Mouse (Mus musculus) kidney, postnatal 0 days (tissue): Measurements from ENCODE around the gene Aco2. TPM values are rescaled to one million over a fixed set of nuclear protein-coding genes. Genes with fewer than 3 reads are reported as not detected.
A peak's percentile ranks its signal among the peaks of the same experiment; 100 is the strongest.

ENCODE experiments used
- ATAC-seq: fragments of 200-750 bp; cut with Nextera tagmentation; replicated peaks from 2 replicates; pipeline ENCODE4 v1.8.0; 2017; ENCODE audit warnings: low read depth, moderate number of reproducible peaks, moderate TSS enrichment, moderate library complexity; ENCODE audit not compliant: low FRiP score
- DNase-seq: peaks from one replicate; pipeline ENCODE4 v3.0.0-alpha.2; 2016; ENCODE audit warnings: low spot score
- H3K27ac ChIP-seq: fragments of 300-500 bp; sonication (generic); 2 replicates; pipeline ENCODE4 v1.5.1; 2014; ENCODE audit warnings: mild to moderate bottlenecking
- H3K27me3 ChIP-seq: fragments of 300-500 bp; sonication (generic); 2 replicates; pipeline ENCODE4 v1.6.1; 2014; ENCODE audit warnings: low read length, mixed read lengths; ENCODE audit not compliant: insufficient read depth
- H3K36me3 ChIP-seq: fragments of 300-500 bp; sonication (generic); 2 replicates; pipeline ENCODE4 v1.6.1; 2014; ENCODE audit warnings: low read length, mixed read lengths; ENCODE audit not compliant: insufficient read depth
- H3K4me1 ChIP-seq: fragments of 300-500 bp; sonication (generic); replicated peaks from 2 replicates; pipeline ENCODE4 v1.6.1; 2014; ENCODE audit warnings: antibody characterized with exemption, low read length, mixed read lengths; ENCODE audit not compliant: insufficient read depth
- H3K4me2 ChIP-seq: fragments of 300-500 bp; sonication (generic); 2 replicates; pipeline ENCODE4 v1.6.1; 2014; ENCODE audit warnings: mild to moderate bottlenecking, low read length, moderate library complexity, mixed read lengths
- H3K4me3 ChIP-seq: fragments of 300-500 bp; sonication (generic); replicated peaks from 2 replicates; pipeline ENCODE4 v1.5.1; 2014; ENCODE audit warnings: low read depth, low read length
- H3K9ac ChIP-seq: fragments of 300-500 bp; sonication (generic); 2 replicates; pipeline ENCODE4 v1.6.1; 2014; ENCODE audit warnings: low read depth, low read length
- H3K9me3 ChIP-seq: fragments of 300-500 bp; sonication (generic); replicated peaks from 2 replicates; pipeline ENCODE4 v1.6.1; 2016; ENCODE audit warnings: low read length, inconsistent platforms, mixed read lengths
- CTCF ChIP-seq: IDR thresholded peaks from 2 replicates; pipeline ENCODE4 v1.5.1; 2016; ENCODE audit warnings: antibody characterized with exemption, low read depth, mild to moderate bottlenecking, moderate library complexity
- WGBS: fragments of 180-500 bp; shearing (Covaris S2); extraction: QIAGEN DNeasy Blood & Tissue Kit; methylation state at CpG from one replicate; pipeline ENCODE4 v1.1.7; 2014; 5-methylcytosine and 5-hydroxymethylcytosine counted together
- polyA plus RNA-seq: library from polyadenylated mRNA; unstranded; fragments of >200 nt; fragmentation: Nextera tagmentation; extraction: Ambion mirVana; gene quantifications from 2 replicates; pipeline ENCODE4 v1.2.1, GENCODE M21; 2015

Aco2 gene
- polyA plus RNA-seq, 1 experiment from 2014 or later, result 263 TPM

- Histone ChIP-seq H3K9ac (no peak overlapping the region), H3K27me3 (no peaks in the 10 kb centered on the region), H3K27ac (no peak overlapping the region), H3K4me1 (no peaks in the 10 kb centered on the region; the same call in 1 of the 2 replicates), H3K4me2 (no peak overlapping the region), H3K9me3 (no peaks in the 10 kb centered on the region), H3K36me3 (peaks cover 63% of the 10 kb centered on the region), H3K4me3 (no peak overlapping the region)
- DNase-seq, result no peak
- WGBS, result 79% methylated on average over 5 of the region's 5 CpGs
- TF ChIP-seq CTCF, result no peak
- no peak for ATAC-seq
Measured at GRCm38 (mm10) chr15:81914668-81915067, 42.6 kb downstream of the Aco2 start.

- Histone ChIP-seq H3K4me1 (no peaks in the 10 kb centered on the region; the same call in 1 of the 2 replicates), H3K4me3 (no peak overlapping the region), H3K9ac (no peak overlapping the region), H3K27me3 (no peaks in the 10 kb centered on the region), H3K9me3 (no peaks in the 10 kb centered on the region), H3K36me3 (peaks cover 54% of the 10 kb centered on the region), H3K27ac (no peak overlapping the region), H3K4me2 (no peak overlapping the region)
- WGBS, result 59% methylated on average over 5 of the region's 5 CpGs
- ATAC-seq (no peak), DNase-seq (no peak)
- no peak for TF ChIP-seq CTCF
Measured at GRCm38 (mm10) chr15:81915663-81916062, 43.6 kb downstream of the Aco2 start.

- Histone ChIP-seq H3K36me3 (peaks cover 48% of the 10 kb centered on the region), H3K9me3 (no peaks in the 10 kb centered on the region), H3K27me3 (no peaks in the 10 kb centered on the region), H3K27ac (0 out of 2 replicates have a peak overlapping the region, but pooled peaks have one; percentile 13), H3K4me2 (no peak overlapping the region), H3K4me3 (no peak overlapping the region), H3K9ac (no peak overlapping the region), H3K4me1 (no peaks in the 10 kb centered on the region; the same call in 1 of the 2 replicates)
- no peak for ATAC-seq
- peak; percentile 41 for DNase-seq
- TF ChIP-seq CTCF, result no peak
- WGBS, result 54% methylated on average over 12 of the region's 12 CpGs
Measured at GRCm38 (mm10) chr15:81917201-81917600, 45.1 kb downstream of the Aco2 start.

GRCm38 (mm10) chr15:81917621-81918463 is 45.7 kb downstream of the Aco2 start:
- no peak overlapping the region for H3K9ac ChIP-seq
- no peak overlapping the region for H3K4me2 ChIP-seq
- no peak overlapping the region for H3K4me3 ChIP-seq
- H3K27ac ChIP-seq, result 0 out of 2 replicates have a peak overlapping the region, but pooled peaks have one; percentile 13
- H3K27me3 ChIP-seq, result no peaks in the 10 kb centered on the region
- no peaks in the 10 kb centered on the region; the same call in 1 of the 2 replicates for H3K4me1 ChIP-seq
- TF ChIP-seq CTCF, result peak; percentile 89
- H3K36me3 ChIP-seq, result peaks cover 44% of the 10 kb centered on the region
- ATAC-seq, result 0 out of 2 replicates have a peak, but pooled peaks have one; percentile 43
- no peaks in the 10 kb centered on the region for H3K9me3 ChIP-seq
- peak; percentile 69 for DNase-seq
- WGBS, result 65% methylated on average over 6 of the region's 6 CpGs

GRCm38 (mm10) chr15:81919062-81919461 is 47.0 kb downstream of the Aco2 start:
- Histone ChIP-seq H3K36me3 (peaks cover 32% of the 10 kb centered on the region), H3K27me3 (no peaks in the 10 kb centered on the region), H3K4me2 (no peak overlapping the region), H3K27ac (no peak overlapping the region), H3K4me1 (no peaks in the 10 kb centered on the region; the same call in 1 of the 2 replicates), H3K4me3 (no peak overlapping the region), H3K9me3 (no peaks in the 10 kb centered on the region), H3K9ac (no peak overlapping the region)
- TF ChIP-seq CTCF, result no peak
- DNase-seq, result no peak
- ATAC-seq, result no peak
- 63% methylated on average over 5 of the region's 5 CpGs for WGBS

- WGBS, result 86% methylated on average over 10 of the region's 10 CpGs
- Histone ChIP-seq H3K27ac (no peak overlapping the region), H3K4me2 (no peak overlapping the region), H3K9me3 (no peaks in the 10 kb centered on the region), H3K9ac (no peak overlapping the region), H3K36me3 (peaks cover 18% of the 10 kb centered on the region), H3K4me1 (peaks cover 10% of the 10 kb centered on the region), H3K27me3 (no peaks in the 10 kb centered on the region), H3K4me3 (no peak overlapping the region)
- DNase-seq, result no peak
- no peak for TF ChIP-seq CTCF
- ATAC-seq, result no peak
Measured at GRCm38 (mm10) chr15:81920546-81921217, 48.6 kb downstream of the Aco2 start.
